Mouse (Mus musculus) thymus, adult 2 months (tissue): ENCODE measurements around the gene F930015N05Rik. TPM values are rescaled to one million over a fixed set of nuclear protein-coding genes. Genes with fewer than 3 reads are reported as not detected.

Experiments used
- DNase-seq: peaks from one replicate; pipeline ENCODE4 v3.0.0; 2021
- H3K27ac ChIP-seq: fragments of 200-500 bp; 2 replicates; pipeline ENCODE4 v1.5.1; 2012; ENCODE audit warnings: low read length, control low read depth; ENCODE audit not compliant: control insufficient read depth, insufficient read depth
- H3K27me3 ChIP-seq: fragments of 200-500 bp; 2 replicates; pipeline ENCODE4 v1.6.1; 2012; ENCODE audit warnings: mild to moderate bottlenecking, low read length, moderate library complexity, mixed read lengths; ENCODE audit not compliant: control insufficient read depth, insufficient read depth
- H3K36me3 ChIP-seq: fragments of 200-500 bp; 2 replicates; pipeline ENCODE4 v1.6.1; 2012; ENCODE audit warnings: mild to moderate bottlenecking, low read length, moderate library complexity; ENCODE audit not compliant: control insufficient read depth, insufficient read depth
- H3K4me1 ChIP-seq: fragments of 200-500 bp; replicated peaks from 2 replicates; pipeline ENCODE4 v1.6.1; 2012; ENCODE audit warnings: low read length; ENCODE audit not compliant: control insufficient read depth, insufficient read depth
- H3K4me3 ChIP-seq: fragments of 200-500 bp; 2 replicates; pipeline ENCODE4 v1.5.1; 2012; ENCODE audit warnings: mild to moderate bottlenecking, low read length, control low read depth, moderate library complexity; ENCODE audit not compliant: control insufficient read depth, insufficient read depth
- CTCF ChIP-seq: fragments of 200-500 bp; IDR thresholded peaks from 2 replicates; pipeline ENCODE4 v1.5.1; 2012; ENCODE audit warnings: mild to moderate bottlenecking, control low read depth, low read length, moderate library complexity, borderline replicate concordance; ENCODE audit not compliant: control insufficient read depth, poor library complexity, insufficient read depth; ENCODE audit errors: extremely low read depth
- POLR2A ChIP-seq: fragments of 200-500 bp; IDR thresholded peaks from 2 replicates; pipeline ENCODE4 v1.6.1; 2012; ENCODE audit warnings: mild to moderate bottlenecking, low read length, control low read depth, moderate library complexity; ENCODE audit not compliant: control insufficient read depth, poor library complexity, insufficient read depth; ENCODE audit errors: extremely low read depth
- WGBS: fragments of 180-500 bp; shearing (Covaris S2); methylation state at CpG from one replicate; pipeline ENCODE4 v1.1.7; 2018; 5-methylcytosine and 5-hydroxymethylcytosine counted together
- polyA plus RNA-seq: library from polyadenylated mRNA; depleted of rRNA; stranded (reverse); fragments of >200 nt; gene quantifications from 2 replicates; pipeline ENCODE4 v1.2.3, GENCODE M21; 2012

F930015N05Rik gene
- polyA plus RNA-seq, 1 experiment = 0.36 TPM

- no peaks in the 10 kb centered on the region; the same call in 1 of the 2 replicates for H3K27me3 ChIP-seq
- no peak for DNase-seq
- TF ChIP-seq POLR2A = no peak
- no peak for TF ChIP-seq CTCF
- 82% methylated on average over 1 of the region's 1 CpGs for WGBS
- no peak overlapping the region for H3K4me3 ChIP-seq
- no peaks in the 10 kb centered on the region for H3K36me3 ChIP-seq
- no peaks in the 10 kb centered on the region for H3K4me1 ChIP-seq
- no peak overlapping the region for H3K27ac ChIP-seq
Measured at GRCm38 (mm10) chr11:64445227-64445626, 8.8 kb upstream of the F930015N05Rik start.

GRCm38 (mm10) chr11:64442701-64443100, 6.2 kb upstream of the F930015N05Rik start:
- Histone ChIP-seq H3K27me3 (no peaks in the 10 kb centered on the region; the same call in 1 of the 2 replicates), H3K4me1 (no peaks in the 10 kb centered on the region), H3K4me3 (no peak overlapping the region), H3K36me3 (no peaks in the 10 kb centered on the region), H3K27ac (no peak overlapping the region)
- WGBS = 49% methylated on average over 3 of the region's 3 CpGs
- DNase-seq = no peak
- TF ChIP-seq CTCF = no peak

GRCm38 (mm10) chr11:64442119-64442518, 5.7 kb upstream of the F930015N05Rik start:
- peak; percentile 3 for DNase-seq
- H3K36me3 ChIP-seq = no peaks in the 10 kb centered on the region
- no peak overlapping the region for H3K4me3 ChIP-seq
- TF ChIP-seq CTCF (no peak), POLR2A (no peak)
- no peaks in the 10 kb centered on the region; the same call in 1 of the 2 replicates for H3K27me3 ChIP-seq
- 50% methylated on average over 8 of the region's 8 CpGs for WGBS
- H3K4me1 ChIP-seq = no peaks in the 10 kb centered on the region
- no peak overlapping the region for H3K27ac ChIP-seq

- H3K36me3 ChIP-seq = no peaks in the 10 kb centered on the region
- H3K4me3 ChIP-seq = no peak overlapping the region
- H3K27ac ChIP-seq = no peak overlapping the region
- H3K27me3 ChIP-seq = peaks cover 4% of the 10 kb centered on the region; the same call in 1 of the 2 replicates
- no peak for DNase-seq
- WGBS = 27% methylated on average over 3 of the region's 3 CpGs
- H3K4me1 ChIP-seq = no peaks in the 10 kb centered on the region
- TF ChIP-seq CTCF = no peak
- no peak for TF ChIP-seq POLR2A
Measured at GRCm38 (mm10) chr11:64438909-64439308, 2.5 kb upstream of the F930015N05Rik start.

GRCm38 (mm10) chr11:64437721-64438120, 1.3 kb upstream of the F930015N05Rik start:
- Histone ChIP-seq H3K36me3 (no peaks in the 10 kb centered on the region), H3K4me3 (no peak overlapping the region), H3K4me1 (no peaks in the 10 kb centered on the region), H3K27me3 (peaks cover 4% of the 10 kb centered on the region; the same call in 1 of the 2 replicates), H3K27ac (no peak overlapping the region)
- WGBS = 94% methylated on average over 3 of the region's 3 CpGs
- DNase-seq = no peak
- TF ChIP-seq POLR2A = no peak
- TF ChIP-seq CTCF = no peak

GRCm38 (mm10) chr11:64436791-64437298, 392 bp upstream of the F930015N05Rik start:
- DNase-seq = no peak
- no peak overlapping the region for H3K4me3 ChIP-seq
- peaks cover 4% of the 10 kb centered on the region; the same call in 1 of the 2 replicates for H3K27me3 ChIP-seq
- no peak overlapping the region for H3K27ac ChIP-seq
- 25% methylated on average over 5 of the region's 5 CpGs for WGBS
- H3K4me1 ChIP-seq = no peaks in the 10 kb centered on the region
- no peaks in the 10 kb centered on the region for H3K36me3 ChIP-seq
- TF ChIP-seq POLR2A (no peak), CTCF (no peak)
